Mouse (Mus musculus) cerebellum, adult 2 months (tissue): ENCODE measurements around the gene Pspn. TPM values are rescaled to one million over a fixed set of nuclear protein-coding genes. Genes with fewer than 3 reads are reported as not detected.
A peak's percentile ranks its signal among the peaks of the same experiment; 100 is the strongest.

ENCODE experiments used
- DNase-seq, 2 experiments: peaks; one replicate each; pipeline ENCODE4 v3.0.0; 2021
- H3K27ac ChIP-seq: fragments of 200-500 bp; 2 replicates; pipeline ENCODE4 v1.5.1; 2012; ENCODE audit warnings: low read length, control low read depth, inconsistent platforms; ENCODE audit not compliant: insufficient read depth
- H3K27me3 ChIP-seq: fragments of 200-500 bp; 2 replicates; pipeline ENCODE4 v1.6.1; 2012; ENCODE audit warnings: inconsistent platforms, mild to moderate bottlenecking, low read length, moderate library complexity; ENCODE audit not compliant: control insufficient read depth, insufficient read depth
- H3K4me1 ChIP-seq: fragments of 200-500 bp; 2 replicates; pipeline ENCODE4 v1.6.1; 2011; ENCODE audit warnings: low read length; ENCODE audit not compliant: control insufficient read depth, insufficient read depth
- H3K4me3 ChIP-seq: fragments of 200-500 bp; replicated peaks from 2 replicates; pipeline ENCODE3; 2011; ENCODE audit warnings: mild to moderate bottlenecking, low read depth, low read length, control low read depth; ENCODE audit not compliant: insufficient read depth
- CTCF ChIP-seq: fragments of 200-500 bp; IDR thresholded peaks from 2 replicates; pipeline ENCODE4 v1.5.1; 2011; ENCODE audit warnings: low read depth, mild to moderate bottlenecking, control low read depth, low read length, moderate library complexity, borderline replicate concordance; ENCODE audit not compliant: insufficient read depth
- POLR2A ChIP-seq: fragments of 200-500 bp; IDR thresholded peaks from 2 replicates; pipeline ENCODE4 v1.6.1; 2011; ENCODE audit warnings: low read length, control low read depth, borderline replicate concordance; ENCODE audit not compliant: insufficient read depth
- WGBS: fragments of 180-500 bp; shearing (Covaris S2); methylation state at CpG from one replicate; pipeline ENCODE4 v1.1.7; 2018; 5-methylcytosine and 5-hydroxymethylcytosine counted together
- polyA plus RNA-seq: library from polyadenylated mRNA; depleted of rRNA; stranded (reverse); fragments of >200 nt; gene quantifications from 2 replicates; pipeline ENCODE4 v1.2.3, GENCODE M21; 2012

The Pspn gene
- polyA plus RNA-seq, 1 experiment = not detected

- DNase-seq = no peak
- Histone ChIP-seq H3K4me3 (peak within 1 kb of the TSS; percentile 82), H3K27ac (peak within 1 kb of the TSS; percentile 60), H3K27me3 (no peaks in the 10 kb centered on the region), H3K4me1 (peaks cover 8% of the 10 kb centered on the region)
- TF ChIP-seq CTCF (no peak), POLR2A (peak; percentile 70)
- WGBS = 1% methylated on average over 98 of the region's 99 CpGs
Measured at GRCm38 (mm10) chr17:57030931-57031660, 31.3 kb upstream of the Pspn start, which contains the start of gene Khsrp. TSS of gene Khsrp (minus strand) at chr17:57031522.

- no peak for DNase-seq
- Histone ChIP-seq H3K27me3 (no peaks in the 10 kb centered on the region), H3K4me3 (peak overlapping the region; percentile 34), H3K27ac (no peak overlapping the region), H3K4me1 (peaks cover 8% of the 10 kb centered on the region)
- no peak for TF ChIP-seq CTCF
- no peak for TF ChIP-seq POLR2A
- WGBS = 18% methylated on average over 8 of the region's 8 CpGs
Measured at GRCm38 (mm10) chr17:57029691-57030090, 29.9 kb upstream of the Pspn start.

DNA sequence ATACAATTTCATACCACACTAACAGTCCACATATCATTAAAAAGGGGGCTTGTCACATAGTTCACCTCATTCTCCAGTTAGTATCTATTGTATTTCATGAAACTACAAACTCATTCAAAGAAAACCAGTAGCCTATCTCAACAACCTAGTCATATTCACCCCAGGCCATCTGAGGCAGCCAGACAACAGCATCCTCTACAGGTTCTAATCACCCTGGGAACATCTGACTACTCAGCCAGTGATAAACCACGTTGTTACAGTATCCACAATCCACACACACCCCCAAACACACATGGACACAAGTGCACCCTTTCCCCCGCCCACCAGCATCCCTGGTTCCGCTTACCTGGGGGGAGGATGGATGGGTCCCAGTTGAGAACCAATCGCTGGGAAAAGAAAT is 27.7 kb upstream of the Pspn start:
- 82% methylated on average over 4 of the region's 4 CpGs for WGBS
- no peaks in the 10 kb centered on the region for H3K27me3 ChIP-seq
- no peak for DNase-seq
- no peak overlapping the region for H3K4me3 ChIP-seq
- no peak for TF ChIP-seq POLR2A
- no peak for TF ChIP-seq CTCF
- H3K4me1 ChIP-seq = peaks cover 8% of the 10 kb centered on the region
- H3K27ac ChIP-seq = no peak overlapping the region

DNA sequence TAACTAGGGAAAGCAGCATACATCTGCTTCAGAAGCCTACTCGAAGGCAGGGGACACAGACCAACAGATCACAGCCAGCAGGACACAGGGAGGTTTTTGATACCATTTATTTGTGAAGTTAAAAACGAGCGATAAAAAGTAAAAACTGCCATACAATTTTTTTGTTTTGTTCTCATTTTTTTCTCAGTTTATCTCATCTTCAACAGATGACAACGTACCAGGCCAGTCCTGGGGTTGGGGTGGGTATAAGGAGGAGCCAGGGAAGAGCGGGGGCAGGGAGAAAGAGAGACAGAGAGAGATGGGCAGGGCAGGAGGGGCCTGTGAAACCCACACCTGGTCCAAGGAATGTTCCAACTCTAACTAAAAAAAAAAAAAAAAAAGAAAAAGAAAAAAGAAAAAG is 21.1 kb upstream of the Pspn start:
- Histone ChIP-seq H3K4me1 (no peaks in the 10 kb centered on the region), H3K27ac (no peak overlapping the region), H3K27me3 (no peaks in the 10 kb centered on the region), H3K4me3 (no peak overlapping the region)
- DNase-seq = no peak
- 86% methylated on average over 5 of the region's 5 CpGs for WGBS
- no peak for TF ChIP-seq POLR2A
- no peak for TF ChIP-seq CTCF

DNA sequence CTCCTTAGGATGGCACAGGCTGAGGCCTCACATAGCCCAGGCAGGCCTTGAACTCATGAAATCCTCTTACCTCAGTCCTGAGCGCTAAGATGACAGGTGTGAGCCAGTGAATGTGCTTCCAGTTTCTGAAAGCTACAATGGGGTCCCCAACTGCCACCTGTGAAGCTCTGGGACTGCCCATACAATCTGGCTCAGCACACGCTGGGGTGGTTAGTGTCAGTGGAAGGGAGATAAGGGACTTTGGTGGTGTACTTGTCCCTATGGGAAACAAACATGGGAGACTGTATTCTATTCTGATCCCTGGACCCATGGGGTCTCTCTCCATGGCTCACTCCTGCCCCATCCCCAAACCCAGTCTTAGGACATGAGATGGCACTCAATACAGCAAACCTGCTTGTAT is 19.9 kb upstream of the Pspn start:
- Histone ChIP-seq H3K27ac (no peak overlapping the region), H3K27me3 (no peaks in the 10 kb centered on the region), H3K4me3 (no peak overlapping the region), H3K4me1 (no peaks in the 10 kb centered on the region)
- TF ChIP-seq POLR2A (no peak), CTCF (no peak)
- DNase-seq = no peak
- 81% methylated on average over 2 of the region's 2 CpGs for WGBS

- no peak for TF ChIP-seq POLR2A
- no peak for TF ChIP-seq CTCF
- Histone ChIP-seq H3K27ac (no peak overlapping the region), H3K27me3 (no peaks in the 10 kb centered on the region), H3K4me1 (no peaks in the 10 kb centered on the region), H3K4me3 (peak overlapping the region; percentile 96)
- 59% methylated on average over 13 of the region's 13 CpGs for WGBS
- peak in 1 of 2 experiments; percentile 32 for DNase-seq
Measured at GRCm38 (mm10) chr17:57012245-57012795, 12.5 kb upstream of the Pspn start.

GRCm38 (mm10) chr17:57011236-57012141 is 11.7 kb upstream of the Pspn start, which contains the start of the genes Gtf2f1 and Gm17949:
TSS of gene Gtf2f1 (minus strand) at chr17:57011288.
TSS of gene Gm17949 (plus strand) at chr17:57011469.
- WGBS = under 1% methylated on average over 51 of the region's 51 CpGs
- H3K4me1 ChIP-seq = no peaks in the 10 kb centered on the region
- peak; percentile 94 to 96 for DNase-seq
- TF ChIP-seq CTCF (no peak), POLR2A (peak; percentile 99)
- peak within 1 kb of the TSS; percentile 96 for H3K4me3 ChIP-seq
- peak within 1 kb of the TSS; percentile 69 for H3K27ac ChIP-seq
- H3K27me3 ChIP-seq = no peaks in the 10 kb centered on the region

DNA sequence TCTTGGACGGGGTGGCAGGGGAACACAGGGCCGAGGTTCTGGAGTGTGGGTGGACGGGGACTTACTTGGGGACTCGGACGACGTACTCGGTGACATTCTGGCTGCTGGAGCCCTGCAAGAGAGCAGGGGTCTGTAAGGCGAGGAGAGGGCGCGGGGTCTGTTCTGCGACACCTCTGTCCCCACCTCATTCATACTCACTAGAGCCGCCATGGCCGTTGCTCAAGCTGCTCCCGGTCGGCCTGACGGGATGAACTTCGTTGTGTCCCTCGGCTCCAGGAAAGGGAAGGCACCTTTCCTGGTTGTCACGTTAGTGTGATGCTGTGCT is 11.1 kb upstream of the Pspn start:
- Histone ChIP-seq H3K27ac (peak overlapping the region; percentile 12; the same call in 1 of the 2 replicates), H3K4me1 (no peaks in the 10 kb centered on the region), H3K4me3 (peak overlapping the region; percentile 96), H3K27me3 (no peaks in the 10 kb centered on the region)
- no peak for TF ChIP-seq CTCF
- no peak for TF ChIP-seq POLR2A
- under 1% methylated on average over 19 of the region's 19 CpGs for WGBS
- no peak for DNase-seq
